Mouse (Mus musculus): ENCODE data around the gene Tut4. TPM values are rescaled to one million over a fixed set of nuclear protein-coding genes. Genes with fewer than 3 reads are reported as not detected.

Tut4 gene
- polyA plus RNA-seq, 1 experiment from 2014 or later, result 110 TPM

DNA sequence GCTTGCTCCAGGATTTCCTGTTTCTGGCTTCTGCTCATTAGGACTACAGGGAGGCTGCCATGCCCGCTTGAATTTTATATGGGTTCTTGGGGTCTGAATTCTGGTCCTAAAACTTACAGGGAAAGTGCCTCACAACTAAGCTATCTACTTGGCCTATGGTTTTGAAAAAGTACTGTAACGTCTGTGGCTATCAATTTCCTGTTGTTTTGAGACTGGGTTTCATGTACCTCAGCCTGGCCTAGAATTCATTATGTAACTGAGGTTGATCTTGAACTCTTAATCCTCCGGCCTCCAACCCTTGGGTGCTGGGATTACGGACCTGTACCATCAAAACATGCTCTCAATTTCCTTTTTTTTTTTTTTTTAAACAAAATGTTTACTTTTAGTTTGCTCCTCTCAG, 25.0 kb upstream of the Tut4 start:
- no peak overlapping the region; the same call in 1 of the 2 replicates for H3K9ac ChIP-seq (replicated peaks; ENCODE audit: low read length)
- ATAC-seq (replicated peaks; ENCODE audit: insufficient number of reproducible peaks, low FRiP score, low TSS enrichment, low read depth) (no peak), DNase-seq (ENCODE audit: low spot score) (no peak)
- no peaks in the 10 kb centered on the region for H3K36me3 ChIP-seq (replicated peaks; ENCODE audit: control insufficient read depth, insufficient read depth, low read depth, low read length)
- 63% methylated on average over 4 of the region's 4 CpGs for WGBS
- H3K4me1 ChIP-seq (ENCODE audit: control insufficient read depth, insufficient read depth, low read length), result peaks cover 16% of the 10 kb centered on the region
- no peaks in the 10 kb centered on the region for H3K9me3 ChIP-seq (replicated peaks; ENCODE audit: control insufficient read depth, low read length)
- H3K4me2 ChIP-seq (ENCODE audit: low read depth, low read length), result no peak overlapping the region
- peak overlapping the region; percentile 78 for H3K27ac ChIP-seq (replicated peaks; ENCODE audit: low read depth, low read length)
- no peaks in the 10 kb centered on the region for H3K27me3 ChIP-seq (ENCODE audit: control insufficient read depth, insufficient read depth, low read length)
- H3K4me3 ChIP-seq (ENCODE audit: low read depth, low read length), result no peak overlapping the region

DNA sequence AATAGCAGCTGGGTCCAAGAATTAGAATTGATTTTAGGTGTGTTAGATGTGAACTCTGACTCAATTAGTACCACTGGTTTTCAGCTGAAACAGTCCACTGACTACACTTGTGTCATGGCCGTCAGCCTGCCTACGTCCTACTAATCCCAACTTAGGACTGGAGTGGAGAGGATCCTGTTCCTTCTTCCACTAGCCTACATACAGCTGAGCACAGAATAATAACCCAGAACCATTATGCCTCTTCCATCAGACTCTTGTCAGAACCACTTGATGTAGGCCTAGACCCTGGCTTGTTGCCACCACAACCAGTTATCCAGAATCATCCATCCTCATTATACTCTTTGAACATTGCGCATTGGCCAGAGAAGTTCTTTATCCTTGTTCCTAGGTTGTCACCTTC, 24.4 kb upstream of the Tut4 start:
- no peak overlapping the region for H3K4me2 ChIP-seq (ENCODE audit: low read depth, low read length)
- H3K9ac ChIP-seq (replicated peaks; ENCODE audit: low read length), result no peak overlapping the region
- no peak overlapping the region for H3K4me3 ChIP-seq (ENCODE audit: low read depth, low read length)
- no peaks in the 10 kb centered on the region for H3K27me3 ChIP-seq (ENCODE audit: control insufficient read depth, insufficient read depth, low read length)
- DNase-seq (ENCODE audit: low spot score) (no peak), ATAC-seq (replicated peaks; ENCODE audit: insufficient number of reproducible peaks, low FRiP score, low TSS enrichment, low read depth) (no peak)
- H3K27ac ChIP-seq (replicated peaks; ENCODE audit: low read depth, low read length), result no peak overlapping the region
- 91% methylated on average over 3 of the region's 3 CpGs for WGBS
- no peaks in the 10 kb centered on the region for H3K9me3 ChIP-seq (replicated peaks; ENCODE audit: control insufficient read depth, low read length)
- peaks cover 16% of the 10 kb centered on the region for H3K4me1 ChIP-seq (ENCODE audit: control insufficient read depth, insufficient read depth, low read length)
- no peaks in the 10 kb centered on the region for H3K36me3 ChIP-seq (replicated peaks; ENCODE audit: control insufficient read depth, insufficient read depth, low read depth, low read length)

DNA sequence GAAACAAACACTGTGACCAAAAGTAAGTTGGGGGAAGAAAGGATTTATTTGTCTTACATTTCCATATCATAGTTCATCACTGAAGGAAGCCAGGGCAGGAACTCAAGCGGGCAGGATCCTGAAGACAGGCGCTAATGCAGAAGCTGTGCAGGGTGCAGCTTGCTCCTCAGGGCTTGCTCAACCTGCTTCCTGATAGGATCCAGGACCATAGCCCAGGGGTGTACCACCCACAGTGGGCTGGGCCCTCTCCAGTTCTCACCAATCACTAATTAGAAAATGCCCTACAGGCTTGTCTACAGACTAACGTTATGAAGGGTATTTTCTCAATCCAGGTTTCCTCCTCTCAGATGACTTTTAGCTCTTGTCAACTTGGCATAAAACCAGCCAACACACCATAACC, 23.6 kb upstream of the Tut4 start:
- H3K36me3 ChIP-seq (replicated peaks; ENCODE audit: control insufficient read depth, insufficient read depth, low read depth, low read length), result no peaks in the 10 kb centered on the region
- H3K9ac ChIP-seq (replicated peaks; ENCODE audit: low read length), result no peak overlapping the region
- DNase-seq (ENCODE audit: low spot score) (no peak), ATAC-seq (replicated peaks; ENCODE audit: insufficient number of reproducible peaks, low FRiP score, low TSS enrichment, low read depth) (no peak)
- no peaks in the 10 kb centered on the region for H3K9me3 ChIP-seq (replicated peaks; ENCODE audit: control insufficient read depth, low read length)
- no peak overlapping the region for H3K4me2 ChIP-seq (ENCODE audit: low read depth, low read length)
- 38% methylated on average over 3 of the region's 3 CpGs for WGBS
- H3K27ac ChIP-seq (replicated peaks; ENCODE audit: low read depth, low read length), result no peak overlapping the region
- no peaks in the 10 kb centered on the region for H3K27me3 ChIP-seq (ENCODE audit: control insufficient read depth, insufficient read depth, low read length)
- H3K4me3 ChIP-seq (ENCODE audit: low read depth, low read length), result no peak overlapping the region
- H3K4me1 ChIP-seq (ENCODE audit: control insufficient read depth, insufficient read depth, low read length), result peaks cover 16% of the 10 kb centered on the region

DNA sequence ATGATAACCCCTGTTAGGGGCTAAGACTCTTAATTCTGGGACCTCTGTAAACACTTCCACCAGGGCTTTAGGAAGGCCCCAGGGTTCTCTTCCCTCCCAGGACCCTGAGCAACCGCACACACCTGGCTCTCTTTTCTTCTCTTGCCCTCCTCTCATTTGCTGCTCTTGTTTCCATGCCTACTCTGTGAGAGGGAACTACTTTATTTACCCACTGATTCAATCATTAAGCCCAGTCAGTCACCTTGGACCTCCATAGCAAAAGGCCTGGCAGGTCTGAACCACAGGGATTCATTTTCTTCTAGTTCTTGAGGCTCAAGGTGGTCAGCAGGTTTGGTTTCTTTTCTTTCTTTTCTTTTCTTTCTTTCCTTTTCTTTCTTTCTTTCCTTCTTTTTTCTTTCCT, 23.0 kb upstream of the Tut4 start:
- Histone ChIP-seq H3K27ac (replicated peaks; ENCODE audit: low read depth, low read length) (no peak overlapping the region), H3K4me2 (ENCODE audit: low read depth, low read length) (no peak overlapping the region), H3K27me3 (ENCODE audit: control insufficient read depth, insufficient read depth, low read length) (no peaks in the 10 kb centered on the region), H3K4me3 (ENCODE audit: low read depth, low read length) (no peak overlapping the region), H3K36me3 (replicated peaks; ENCODE audit: control insufficient read depth, insufficient read depth, low read depth, low read length) (no peaks in the 10 kb centered on the region), H3K9me3 (replicated peaks; ENCODE audit: control insufficient read depth, low read length) (no peaks in the 10 kb centered on the region), H3K9ac (replicated peaks; ENCODE audit: low read length) (no peak overlapping the region), H3K4me1 (ENCODE audit: control insufficient read depth, insufficient read depth, low read length) (peaks cover 12% of the 10 kb centered on the region)
- no peak for ATAC-seq (replicated peaks; ENCODE audit: insufficient number of reproducible peaks, low FRiP score, low TSS enrichment, low read depth)
- DNase-seq (ENCODE audit: low spot score), result no peak
- 81% methylated on average over 1 of the region's 1 CpGs for WGBS

DNA sequence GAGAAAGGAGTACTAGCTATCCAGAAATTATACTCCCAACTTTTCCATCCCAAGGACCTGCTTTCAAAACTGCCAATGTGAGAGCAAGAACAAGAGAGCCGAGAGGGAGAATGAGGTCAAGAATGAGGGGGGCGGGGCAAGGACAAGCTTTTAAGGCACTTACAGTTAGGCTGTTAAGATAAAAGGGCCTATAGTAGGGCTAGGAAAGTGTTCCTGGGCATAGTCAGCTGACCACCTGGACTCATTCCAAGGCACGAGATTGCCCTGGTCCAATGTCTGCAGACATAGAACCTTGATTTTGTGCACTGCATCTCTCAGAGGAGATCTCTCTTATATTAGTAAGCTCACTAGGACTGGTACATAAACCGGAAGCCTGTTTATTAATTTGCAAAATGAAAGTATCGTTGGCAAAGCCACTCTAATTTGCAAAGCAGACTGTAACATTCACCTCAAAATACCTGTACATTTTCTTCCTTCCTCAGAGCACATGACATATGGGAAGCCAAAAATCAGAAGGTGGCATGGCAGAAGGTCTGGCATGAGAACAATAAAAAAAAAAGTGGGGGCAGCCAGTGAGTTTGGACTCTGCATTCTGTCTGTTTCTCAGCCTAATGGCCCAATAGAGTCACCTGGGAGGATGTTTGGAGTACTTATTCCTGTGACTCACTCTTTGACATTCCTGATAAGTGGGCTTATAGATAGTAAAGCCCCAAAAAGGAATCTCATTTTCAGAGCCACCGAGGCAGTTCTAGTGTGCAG, 21.0 kb upstream of the Tut4 start:
- Histone ChIP-seq H3K4me3 (ENCODE audit: low read depth, low read length) (no peak overlapping the region), H3K27ac (replicated peaks; ENCODE audit: low read depth, low read length) (no peak overlapping the region), H3K9me3 (replicated peaks; ENCODE audit: control insufficient read depth, low read length) (no peaks in the 10 kb centered on the region), H3K9ac (replicated peaks; ENCODE audit: low read length) (no peak overlapping the region), H3K4me2 (ENCODE audit: low read depth, low read length) (no peak overlapping the region), H3K36me3 (replicated peaks; ENCODE audit: control insufficient read depth, insufficient read depth, low read depth, low read length) (no peaks in the 10 kb centered on the region), H3K4me1 (ENCODE audit: control insufficient read depth, insufficient read depth, low read length) (peaks cover 3% of the 10 kb centered on the region), H3K27me3 (ENCODE audit: control insufficient read depth, insufficient read depth, low read length) (no peaks in the 10 kb centered on the region)
- DNase-seq (ENCODE audit: low spot score) (no peak), ATAC-seq (replicated peaks; ENCODE audit: insufficient number of reproducible peaks, low FRiP score, low TSS enrichment, low read depth) (no peak)
- 73% methylated on average over 6 of the region's 6 CpGs for WGBS

DNA sequence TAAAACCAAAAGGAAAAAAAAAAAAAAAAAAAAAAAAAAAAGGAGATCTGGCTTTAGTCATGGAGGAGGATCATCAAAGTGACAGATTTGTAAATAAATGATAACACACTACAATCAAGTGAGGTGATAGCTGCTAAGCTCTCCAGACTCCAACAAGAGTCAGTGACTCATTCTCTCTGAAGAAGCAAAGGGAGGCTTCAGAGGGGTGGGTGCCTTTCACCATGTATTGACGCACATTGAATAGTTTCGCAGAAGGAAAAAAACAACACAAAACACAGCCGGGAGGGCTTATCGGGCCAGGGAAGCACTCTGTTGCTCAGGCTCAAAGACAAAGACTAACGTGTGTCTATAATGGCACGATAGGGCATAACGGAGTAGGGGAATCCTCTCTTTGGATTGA, 11.1 kb upstream of the Tut4 start:
- Histone ChIP-seq H3K36me3 (replicated peaks; ENCODE audit: control insufficient read depth, insufficient read depth, low read depth, low read length) (no peaks in the 10 kb centered on the region), H3K4me1 (ENCODE audit: control insufficient read depth, insufficient read depth, low read length) (no peaks in the 10 kb centered on the region), H3K9me3 (replicated peaks; ENCODE audit: control insufficient read depth, low read length) (no peaks in the 10 kb centered on the region), H3K27ac (replicated peaks; ENCODE audit: low read depth, low read length) (no peak overlapping the region), H3K27me3 (ENCODE audit: control insufficient read depth, insufficient read depth, low read length) (no peaks in the 10 kb centered on the region), H3K9ac (replicated peaks; ENCODE audit: low read length) (no peak overlapping the region), H3K4me2 (ENCODE audit: low read depth, low read length) (no peak overlapping the region), H3K4me3 (ENCODE audit: low read depth, low read length) (no peak overlapping the region)
- DNase-seq (ENCODE audit: low spot score) (no peak), ATAC-seq (replicated peaks; ENCODE audit: insufficient number of reproducible peaks, low FRiP score, low TSS enrichment, low read depth) (no peak)
- 83% methylated on average over 7 of the region's 7 CpGs for WGBS

DNA sequence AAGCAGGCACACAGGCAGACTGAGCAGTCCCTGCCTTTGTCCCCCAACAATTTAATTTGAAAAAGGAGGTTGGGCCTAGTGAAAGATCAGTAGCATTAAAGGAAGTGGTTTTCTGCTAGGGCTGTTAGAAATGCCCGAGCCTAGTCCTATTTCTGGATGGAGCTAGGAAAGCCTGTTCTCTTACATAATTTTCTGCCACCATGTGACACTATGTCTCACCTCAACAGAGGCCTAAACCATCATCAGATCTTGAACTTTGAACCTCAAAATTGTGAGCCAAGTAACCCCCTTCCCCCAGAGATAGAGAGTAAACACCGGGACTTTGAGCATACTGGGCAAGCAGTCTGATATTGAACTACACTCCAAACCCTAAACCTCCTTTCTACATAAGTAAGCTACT, 3.2 kb upstream of the Tut4 start:
- no peak overlapping the region for H3K4me3 ChIP-seq (ENCODE audit: low read depth, low read length)
- no peak for ATAC-seq (replicated peaks; ENCODE audit: insufficient number of reproducible peaks, low FRiP score, low TSS enrichment, low read depth)

DNA sequence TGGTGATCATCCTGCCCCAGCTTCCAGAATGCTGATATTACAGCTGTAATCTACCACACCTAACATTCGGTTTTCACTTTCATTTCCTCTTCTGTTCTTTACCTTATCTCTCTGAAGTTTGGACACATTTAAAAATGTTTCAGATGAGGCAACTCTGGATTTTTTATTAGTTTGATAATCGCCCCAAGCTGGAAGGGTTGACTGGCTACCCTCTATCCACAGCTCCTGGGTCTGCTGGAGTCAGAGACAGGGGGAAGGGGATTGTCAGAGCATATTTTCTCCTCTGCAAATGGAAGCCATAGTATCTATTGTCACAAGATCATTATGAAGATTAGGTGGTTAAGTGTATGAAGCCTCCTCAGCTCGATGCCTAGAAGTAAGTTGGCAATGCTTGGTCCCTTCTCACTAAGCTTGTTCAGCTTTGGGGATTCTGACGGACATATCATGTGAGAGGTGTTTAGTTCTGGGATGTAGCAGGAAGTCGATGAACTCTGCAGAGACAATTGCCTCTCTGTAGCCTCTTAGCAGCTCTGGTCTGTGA, 955 bp upstream of the Tut4 start:
- Histone ChIP-seq H3K9me3 (replicated peaks; ENCODE audit: control insufficient read depth, low read length) (no peaks in the 10 kb centered on the region), H3K27ac (replicated peaks; ENCODE audit: low read depth, low read length) (peak overlapping the region; percentile 99), H3K4me2 (ENCODE audit: low read depth, low read length) (peak overlapping the region; percentile 85), H3K4me3 (ENCODE audit: low read depth, low read length) (peak overlapping the region; percentile 89; the same call in 1 of the 2 replicates), H3K9ac (replicated peaks; ENCODE audit: low read length) (peak overlapping the region; percentile 96), H3K4me1 (ENCODE audit: control insufficient read depth, insufficient read depth, low read length) (no peaks in the 10 kb centered on the region; the same call in 1 of the 2 replicates), H3K27me3 (ENCODE audit: control insufficient read depth, insufficient read depth, low read length) (no peaks in the 10 kb centered on the region), H3K36me3 (replicated peaks; ENCODE audit: control insufficient read depth, insufficient read depth, low read depth, low read length) (no peaks in the 10 kb centered on the region)
- DNase-seq (ENCODE audit: low spot score) (no peak), ATAC-seq (replicated peaks; ENCODE audit: insufficient number of reproducible peaks, low FRiP score, low TSS enrichment, low read depth) (no peak)
- WGBS, result 31% methylated on average over 5 of the region's 5 CpGs

More for the DNA sequence above, 3.2 kb upstream of the Tut4 start:
- no peak for DNase-seq (ENCODE audit: low spot score)
- H3K36me3 ChIP-seq (replicated peaks; ENCODE audit: control insufficient read depth, insufficient read depth, low read depth, low read length), result no peaks in the 10 kb centered on the region
- no peaks in the 10 kb centered on the region for H3K27me3 ChIP-seq (ENCODE audit: control insufficient read depth, insufficient read depth, low read length)
- H3K9ac ChIP-seq (replicated peaks; ENCODE audit: low read length), result no peak overlapping the region
- no peak overlapping the region for H3K4me2 ChIP-seq (ENCODE audit: low read depth, low read length)
- no peak overlapping the region for H3K27ac ChIP-seq (replicated peaks; ENCODE audit: low read depth, low read length)
- no peaks in the 10 kb centered on the region; the same call in 1 of the 2 replicates for H3K4me1 ChIP-seq (ENCODE audit: control insufficient read depth, insufficient read depth, low read length)
- no peaks in the 10 kb centered on the region for H3K9me3 ChIP-seq (replicated peaks; ENCODE audit: control insufficient read depth, low read length)
- WGBS, result 81% methylated on average over 2 of the region's 2 CpGs
